Mouse (Mus musculus) embryonic fibroblast, embryonic 13.5 days (primary cell): Measurements from ENCODE around the gene Olfml2a. TPM values are rescaled to one million over a fixed set of nuclear protein-coding genes. Genes with fewer than 3 reads are reported as not detected.
A peak's percentile ranks its signal among the peaks of the same experiment; 100 is the strongest.

Experiments
- H3K27ac ChIP-seq: 2 replicates; pipeline ENCODE4 v1.5.1; 2012; ENCODE audit warnings: low read length, control low read depth, inconsistent platforms; ENCODE audit not compliant: insufficient read depth
- H3K4me1 ChIP-seq: 2 replicates; pipeline ENCODE4 v1.6.1; 2011; ENCODE audit warnings: low read length; ENCODE audit not compliant: control insufficient read depth, insufficient read depth
- H3K4me3 ChIP-seq: 2 replicates; pipeline ENCODE4 v1.5.1; 2011; ENCODE audit warnings: mild to moderate bottlenecking, control low read depth, low read length; ENCODE audit not compliant: insufficient read depth
- CTCF ChIP-seq: IDR thresholded peaks from 2 replicates; pipeline ENCODE4 v1.5.1; 2011; ENCODE audit warnings: mild to moderate bottlenecking, control low read depth, low read length, moderate library complexity, borderline replicate concordance; ENCODE audit not compliant: insufficient read depth
- POLR2A ChIP-seq: IDR thresholded peaks from 2 replicates; pipeline ENCODE4 v1.6.1; 2011; ENCODE audit warnings: low read depth, mild to moderate bottlenecking, control low read depth, low read length, moderate library complexity
- polyA plus RNA-seq: library from polyadenylated mRNA; stranded (reverse); fragments of >200 nt; gene quantifications from 2 replicates; pipeline ENCODE4 v1.2.4, GENCODE M21; 2011; ENCODE audit warnings: low read depth; ENCODE audit not compliant: missing spikeins, insufficient read length

Gene Olfml2a
- polyA plus RNA-seq, 1 experiment = 4.3 TPM

GRCm38 (mm10) chr2:38923911-38924310 is 7.9 kb upstream of the Olfml2a start:
- Histone ChIP-seq H3K4me3 (no peak overlapping the region), H3K27ac (no peak overlapping the region), H3K4me1 (no peaks in the 10 kb centered on the region)
- no peak for TF ChIP-seq CTCF
- TF ChIP-seq POLR2A = no peak

- H3K27ac ChIP-seq = no peak overlapping the region
- H3K4me1 ChIP-seq = no peaks in the 10 kb centered on the region
- H3K4me3 ChIP-seq = peak overlapping the region; percentile 93
- TF ChIP-seq POLR2A (no peak), CTCF (no peak)
These were observed 7.2 kb upstream of the Olfml2a start for GRCm38 (mm10) chr2:38924571-38924970.

GRCm38 (mm10) chr2:38925171-38926080 is 6.4 kb upstream of the Olfml2a start:
- TF ChIP-seq CTCF = no peak
- TF ChIP-seq POLR2A = no peak
- Histone ChIP-seq H3K27ac (no peak overlapping the region), H3K4me1 (no peaks in the 10 kb centered on the region), H3K4me3 (peak overlapping the region; percentile 93)

GRCm38 (mm10) chr2:38926145-38926891 is 5.5 kb upstream of the Olfml2a start:
- TF ChIP-seq CTCF = no peak
- 0 out of 2 replicates have a peak, but pooled peaks have one; percentile 43 for TF ChIP-seq POLR2A
- Histone ChIP-seq H3K4me1 (no peaks in the 10 kb centered on the region), H3K27ac (no peak overlapping the region), H3K4me3 (peak overlapping the region; percentile 93)

- no peak within 1 kb of the TSS; the same call in 1 of the 2 replicates for H3K27ac ChIP-seq
- TF ChIP-seq POLR2A (no peak), CTCF (peak; percentile 68)
- H3K4me3 ChIP-seq = peak within 1 kb of the TSS; percentile 53
- H3K4me1 ChIP-seq = no peaks in the 10 kb centered on the region
These were observed 4.4 kb upstream of the Olfml2a start, which contains the start of gene Nr6a1 for GRCm38 (mm10) chr2:38927115-38927979. Gene Nr6a1, minus strand, starts transcription at chr2:38927688.

GRCm38 (mm10) chr2:38930269-38930668 is 1.5 kb upstream of the Olfml2a start:
- H3K4me3 ChIP-seq = no peak overlapping the region
- TF ChIP-seq CTCF (no peak), POLR2A (no peak)
- no peak overlapping the region for H3K27ac ChIP-seq
- no peaks in the 10 kb centered on the region for H3K4me1 ChIP-seq

GRCm38 (mm10) chr2:38933931-38934330 is 2.2 kb downstream of the Olfml2a start:
- H3K4me3 ChIP-seq = no peak overlapping the region
- H3K4me1 ChIP-seq = no peaks in the 10 kb centered on the region
- TF ChIP-seq CTCF (no peak), POLR2A (no peak)
- H3K27ac ChIP-seq = no peak overlapping the region

- Histone ChIP-seq H3K27ac (no peak overlapping the region), H3K4me1 (no peaks in the 10 kb centered on the region), H3K4me3 (no peak overlapping the region)
- TF ChIP-seq POLR2A (no peak), CTCF (no peak)
These were observed 3.2 kb downstream of the Olfml2a start for GRCm38 (mm10) chr2:38934936-38935335.

- Histone ChIP-seq H3K27ac (no peak overlapping the region), H3K4me1 (no peaks in the 10 kb centered on the region), H3K4me3 (no peak overlapping the region)
- TF ChIP-seq POLR2A = no peak
These were observed 5.1 kb downstream of the Olfml2a start for GRCm38 (mm10) chr2:38936721-38937378.
